Mouse (Mus musculus): ENCODE results near the gene Paqr7.

Gene Paqr7

DNA sequence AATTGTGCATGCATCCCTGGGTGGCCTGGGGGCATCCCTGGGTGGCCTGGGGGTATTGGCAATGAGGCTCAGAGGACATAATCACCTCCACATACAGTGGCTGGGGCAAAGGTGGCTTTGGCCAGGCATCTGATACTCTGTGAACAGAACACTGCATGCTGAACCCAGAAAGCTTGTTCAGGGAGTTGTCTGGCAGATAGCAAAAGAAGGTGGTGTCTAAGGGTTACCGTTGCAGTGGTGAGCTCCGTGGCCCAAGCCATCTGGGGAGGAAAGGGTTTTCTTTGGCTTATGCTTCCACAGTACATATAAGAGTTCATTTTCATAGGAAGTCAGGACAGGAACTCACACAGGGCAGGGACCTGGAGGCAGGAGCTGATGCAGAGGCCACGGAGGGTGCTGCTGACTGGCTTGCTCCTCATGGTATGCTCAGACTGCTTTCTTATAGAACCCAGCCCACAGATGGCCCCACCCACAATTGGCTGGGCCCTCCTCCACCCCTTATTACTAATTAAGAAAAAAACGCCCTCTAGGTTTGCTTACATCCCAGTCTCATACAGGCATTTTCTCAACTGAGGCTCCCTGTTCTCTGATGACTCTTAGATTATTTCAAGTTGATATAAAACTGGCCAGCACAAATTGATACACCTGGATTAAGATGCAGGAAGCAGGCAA is 7.3 kb downstream of the Paqr7 start:
- DNase-seq: no peak

GRCm38 (mm10) chr4:134505303-134505789 is 8.8 kb downstream of the Paqr7 start:
- no peak for DNase-seq

DNA sequence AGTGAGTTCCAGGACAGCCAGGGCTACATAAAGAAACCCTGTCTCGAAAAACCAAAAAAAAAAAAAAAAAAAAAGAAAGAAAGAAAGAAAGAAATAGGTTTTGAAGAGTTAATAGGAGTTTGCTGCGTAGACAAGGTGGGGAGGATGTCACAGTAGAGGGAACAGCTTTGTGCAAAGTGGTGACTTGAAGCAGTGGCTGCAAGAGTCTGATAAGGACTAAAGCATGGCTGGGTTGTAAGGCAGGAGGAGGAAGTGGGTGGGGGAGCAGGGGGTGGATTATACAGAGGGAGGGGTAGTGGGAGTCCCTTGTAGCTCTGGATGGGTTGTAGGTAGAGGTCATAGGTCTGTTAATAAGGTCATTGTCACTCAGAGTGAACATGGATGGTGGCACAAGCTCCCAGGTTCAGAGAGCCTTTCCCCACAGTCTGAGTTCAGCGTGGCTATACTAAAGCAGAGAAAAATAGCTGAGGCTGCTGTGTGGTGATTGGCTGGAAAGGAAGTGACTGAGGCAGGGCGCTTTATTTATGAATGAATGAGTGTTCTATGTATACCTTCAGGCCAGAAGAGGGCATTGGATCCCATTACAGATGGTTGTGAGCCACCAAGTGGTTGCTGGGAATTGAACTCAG is 9.6 kb downstream of the Paqr7 start:
- no peak for DNase-seq

DNA sequence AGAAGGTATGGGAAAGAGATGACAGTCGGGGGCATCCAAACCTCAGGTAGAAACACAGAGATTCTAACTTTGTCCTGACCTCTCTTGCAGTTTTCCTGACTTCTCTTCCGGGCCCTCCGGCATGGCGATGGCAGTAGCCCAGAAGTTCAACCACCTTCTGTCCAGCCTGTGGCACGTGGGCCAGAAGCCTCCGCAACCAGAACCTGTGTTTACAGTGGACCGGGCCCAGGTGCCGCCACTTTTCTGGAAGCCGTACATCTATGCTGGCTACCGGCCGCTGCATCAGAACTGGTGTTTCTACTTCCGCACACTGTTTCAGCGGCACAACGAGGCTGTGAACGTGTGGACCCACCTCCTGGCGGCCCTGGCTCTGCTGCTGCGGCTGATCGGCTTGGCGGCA is 10.2 kb downstream of the Paqr7 start:
- DNase-seq: no peak

DNA sequence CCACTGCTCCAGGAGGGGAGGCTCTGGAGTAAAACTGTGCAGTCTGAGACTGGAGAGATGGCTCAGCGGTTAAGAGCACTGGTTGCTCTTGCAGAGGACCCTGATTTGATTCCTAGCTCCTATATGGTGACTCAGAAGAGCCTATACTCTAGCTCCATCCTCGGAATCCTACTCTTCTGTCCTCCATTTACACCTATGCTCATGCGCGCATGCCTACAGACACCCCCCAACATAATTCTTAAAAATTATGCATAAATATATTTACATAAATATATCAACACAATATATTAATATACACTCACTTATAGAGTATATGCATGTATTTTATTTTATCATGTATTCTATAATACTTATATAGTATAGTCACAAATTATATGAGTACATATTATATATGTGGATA is 13.9 kb downstream of the Paqr7 start:
- no peak for DNase-seq

DNA sequence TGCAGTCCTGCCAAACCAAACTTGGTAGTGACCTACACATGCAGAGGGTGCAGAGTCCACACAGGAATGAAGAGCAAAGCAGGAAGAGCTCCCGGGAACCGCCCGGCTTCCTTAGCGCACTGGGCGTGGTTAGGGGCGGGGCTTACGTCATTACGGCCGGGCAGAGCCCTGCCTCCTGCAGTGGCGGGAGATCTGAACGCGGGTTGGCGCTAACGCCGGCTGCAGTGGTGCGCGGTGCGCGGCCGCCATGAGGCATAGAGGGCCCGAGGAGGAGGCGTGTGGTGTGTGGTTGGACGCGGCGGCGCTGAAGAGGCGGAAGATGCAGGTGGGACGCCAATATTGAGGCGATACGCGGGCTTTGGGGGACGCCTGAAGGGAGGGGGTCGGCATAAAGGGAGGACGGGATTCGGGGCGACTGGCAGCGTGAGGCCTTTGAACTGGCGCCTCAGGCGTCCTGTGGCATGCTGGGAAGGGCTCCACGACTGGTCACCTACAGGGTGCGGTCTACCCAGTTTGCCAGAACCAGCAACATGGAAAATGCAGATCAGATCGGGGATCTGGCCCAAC is 14.4 kb downstream of the Paqr7 start, which contains the start of gene Aunip:
Gene Aunip, plus strand, starts transcription at position 155 of the 567 bp plus-strand sequence.
- peak; percentile 84 to 87 for DNase-seq

DNA sequence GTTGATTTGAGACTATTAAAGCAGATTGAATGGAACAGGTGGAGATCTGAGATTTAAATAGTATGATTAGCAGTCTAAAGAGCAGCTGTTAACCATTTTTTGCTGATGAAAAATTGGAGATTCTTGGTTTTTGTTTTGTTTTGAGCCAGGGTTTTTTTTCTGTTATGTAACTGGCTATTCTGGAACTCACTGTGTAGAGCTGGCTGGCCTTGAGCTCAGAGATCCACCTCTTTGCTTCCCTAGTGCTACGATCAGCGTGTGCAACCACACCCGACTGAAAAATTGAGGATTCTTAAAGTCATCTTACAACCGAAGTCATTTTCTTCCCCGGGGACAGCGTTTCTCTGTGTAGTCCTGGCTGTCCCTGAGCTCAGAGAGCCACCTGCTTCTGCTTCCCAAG is 15.2 kb downstream of the Paqr7 start:
- DNase-seq: no peak

DNA sequence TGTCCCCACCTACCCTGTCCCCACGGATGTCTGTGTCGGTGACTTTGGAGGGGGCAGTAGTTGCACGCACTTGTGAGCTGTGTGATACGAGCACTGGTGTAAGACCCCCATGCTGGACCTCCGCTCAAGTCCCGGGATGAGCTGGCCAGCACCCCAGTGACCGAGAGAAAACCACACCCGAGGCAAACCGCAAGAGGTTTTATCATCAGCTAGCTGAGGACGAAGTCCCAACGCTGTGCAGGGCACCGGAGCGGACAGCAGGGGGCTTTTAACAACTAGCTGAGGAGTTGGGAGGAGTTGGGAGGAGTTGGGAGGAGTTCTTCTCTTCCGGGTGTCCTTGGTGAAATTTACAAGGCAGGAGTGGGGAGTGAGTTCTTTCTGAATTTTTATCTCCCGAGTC is 16.3 kb downstream of the Paqr7 start:
- DNase-seq: peak; percentile 39 to 52

GRCm38 (mm10) chr4:134514309-134514930 is 17.9 kb downstream of the Paqr7 start:
- DNase-seq: no peak

DNA sequence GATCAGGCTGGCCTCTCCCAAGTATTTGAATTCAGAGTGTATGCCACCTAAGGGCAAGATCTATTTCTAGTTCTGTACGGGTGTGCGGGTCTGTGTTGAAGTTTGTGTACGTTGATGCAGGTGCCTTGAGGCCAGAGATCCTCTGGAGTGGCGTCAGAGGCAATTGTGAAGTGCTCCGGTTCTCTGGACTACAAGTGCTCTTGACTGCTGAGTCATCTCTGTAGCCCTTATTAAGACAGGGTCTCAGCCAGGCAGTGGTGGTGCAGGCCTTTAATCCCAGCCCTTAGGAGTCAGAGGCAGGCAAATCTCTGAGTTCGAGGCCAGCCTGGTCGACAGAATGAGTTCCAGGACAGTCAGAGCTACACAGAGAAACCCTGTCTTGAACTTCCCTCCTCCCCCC is 19.1 kb downstream of the Paqr7 start:
- no peak for DNase-seq

DNA sequence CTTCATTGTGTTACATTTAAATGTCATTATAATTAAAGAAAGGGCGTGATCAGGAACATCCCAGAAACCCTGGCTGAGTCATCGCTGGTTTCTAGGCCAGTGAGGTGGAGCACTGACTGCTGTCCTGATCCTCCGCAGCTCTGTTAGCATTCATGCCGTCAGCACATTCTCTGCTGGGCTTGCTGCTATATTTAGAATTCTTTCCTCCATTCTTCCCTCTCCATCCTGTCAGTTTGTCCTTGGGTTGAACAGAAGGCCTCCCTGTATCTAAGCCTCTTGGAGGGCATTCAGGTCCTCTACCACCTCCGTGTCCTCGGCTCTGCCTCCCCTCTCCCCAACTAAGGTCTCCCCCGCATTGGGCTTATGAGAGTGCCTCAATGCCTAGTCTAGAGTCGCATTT is 20.5 kb downstream of the Paqr7 start:
- no peak for DNase-seq

DNA sequence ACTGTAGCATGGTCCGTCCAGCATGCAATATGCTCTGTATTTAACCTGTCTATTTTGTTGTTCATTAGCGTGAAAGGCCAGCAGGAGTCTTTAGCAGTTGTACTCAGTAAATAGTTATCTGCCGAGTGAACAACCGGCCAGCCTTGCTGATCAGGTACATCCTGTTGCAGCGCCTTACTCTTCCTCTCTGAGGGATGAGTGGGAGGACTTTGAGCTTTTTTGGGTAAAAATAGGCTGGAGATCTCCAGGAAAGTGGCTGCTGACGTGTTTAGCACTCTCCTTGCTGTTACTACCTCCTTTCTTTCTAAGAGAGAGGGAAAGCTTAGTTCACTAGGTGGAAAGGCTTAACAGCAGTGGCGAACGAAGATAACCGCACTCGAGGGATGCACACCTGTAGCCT is 21.2 kb downstream of the Paqr7 start:
- no peak for DNase-seq

DNA sequence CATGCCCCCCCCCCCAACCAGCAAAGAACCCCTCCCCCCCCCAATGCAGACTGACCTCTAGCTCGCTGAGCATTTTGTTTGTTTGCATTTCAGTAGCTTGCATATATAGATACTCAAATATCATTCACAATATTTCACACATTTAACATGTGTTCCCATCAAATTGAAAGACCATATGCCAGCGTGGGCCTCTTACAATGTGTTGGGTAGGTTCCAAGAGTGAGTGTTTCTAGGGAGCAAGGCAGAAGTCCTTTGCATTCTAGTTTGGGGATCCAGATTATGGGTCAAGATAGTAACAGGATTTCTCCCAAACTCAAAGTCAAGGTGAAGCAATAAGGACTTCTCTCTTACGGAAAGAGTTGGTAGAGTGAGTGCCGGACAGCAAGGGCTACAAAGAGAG is 22.0 kb downstream of the Paqr7 start:
- DNase-seq: no peak

DNA sequence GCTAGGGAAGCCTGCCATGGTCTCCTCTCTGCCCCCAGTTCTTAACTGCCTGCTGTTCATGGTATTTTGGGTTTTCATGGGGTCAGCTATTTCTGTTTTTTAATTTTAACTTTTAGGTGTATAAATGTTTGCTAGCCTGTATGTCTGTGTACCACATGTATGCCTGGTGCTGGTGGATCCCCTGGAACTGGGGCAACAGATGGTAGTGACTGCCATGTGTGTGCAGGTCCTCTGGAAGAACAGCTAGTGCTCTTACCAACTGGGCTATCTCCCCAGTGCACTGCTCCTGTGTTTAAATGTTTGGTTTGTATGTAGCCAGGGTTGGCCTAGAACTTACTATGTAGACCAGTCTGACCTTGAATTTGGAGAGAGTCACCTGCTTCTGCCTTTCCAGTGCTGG is 22.8 kb downstream of the Paqr7 start:
- no peak for DNase-seq

- no peak for DNase-seq
Measured at GRCm38 (mm10) chr4:134523447-134523846, 26.9 kb downstream of the Paqr7 start.

DNA sequence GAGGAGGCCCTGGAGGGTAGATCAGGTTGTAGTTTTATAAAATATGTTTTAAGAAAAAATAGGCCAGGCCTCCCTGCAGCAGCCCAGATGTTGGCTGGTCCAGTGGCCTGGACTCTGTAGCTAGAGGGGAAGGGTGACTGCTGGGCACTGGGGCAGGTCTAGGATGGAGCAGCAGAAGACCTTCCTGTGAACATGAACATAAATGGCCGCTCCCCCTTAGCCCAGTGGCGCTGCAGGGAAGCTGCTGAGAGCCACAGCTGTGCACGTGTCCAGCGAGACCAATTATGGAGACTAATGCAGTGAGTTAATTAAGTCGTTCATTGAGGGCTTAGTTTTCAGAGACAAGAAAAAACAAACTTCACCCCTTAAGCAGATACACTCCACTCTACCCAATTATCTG is 29.3 kb downstream of the Paqr7 start:
- DNase-seq: no peak

DNA sequence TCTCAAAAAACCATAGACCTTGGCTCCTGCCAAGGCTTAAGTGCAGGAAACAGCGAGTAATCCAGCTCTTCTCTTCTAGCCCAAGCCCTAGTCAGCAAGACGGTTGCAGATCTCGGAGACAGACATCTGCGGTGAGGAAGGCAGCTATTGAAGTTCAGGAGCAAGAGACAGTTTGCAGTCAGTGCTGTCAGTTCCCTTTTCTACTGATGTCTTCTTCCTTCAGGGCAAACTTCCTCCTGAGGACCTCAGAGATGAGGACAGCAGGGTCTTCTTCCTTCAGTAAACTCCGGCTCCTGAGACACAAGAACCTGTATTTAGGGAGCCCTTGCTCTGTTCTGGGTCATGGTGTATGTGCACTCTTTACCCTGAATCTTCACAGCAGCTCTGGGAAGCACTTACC is 29.7 kb downstream of the Paqr7 start:
- DNase-seq: no peak

- no peak for DNase-seq
Measured at GRCm38 (mm10) chr4:134532928-134533327, 36.4 kb downstream of the Paqr7 start.

DNA sequence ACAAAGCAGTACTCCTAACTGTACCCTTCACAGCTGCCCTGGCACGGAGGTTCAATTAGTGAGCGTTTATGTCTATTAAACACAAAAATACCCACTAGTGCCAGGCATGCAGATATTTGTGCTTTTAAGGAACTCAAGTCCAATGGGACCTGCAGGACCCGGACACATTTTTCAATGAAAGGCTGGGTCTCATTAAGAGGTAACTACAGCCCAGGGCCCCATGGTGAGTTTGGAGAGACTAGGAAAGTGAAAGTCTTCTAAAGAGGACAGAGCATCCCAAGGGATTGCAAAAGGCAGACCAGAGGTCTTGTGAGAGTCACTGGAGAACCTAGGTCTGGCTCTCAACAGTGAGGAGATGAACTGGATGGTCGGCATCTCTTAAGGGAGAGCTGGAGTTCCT is 36.9 kb downstream of the Paqr7 start:
- DNase-seq: no peak

- DNase-seq: peak; percentile 77 to 85
Measured at GRCm38 (mm10) chr4:134534124-134534886, 37.8 kb downstream of the Paqr7 start.

- peak; percentile 96 to 98 for DNase-seq
Measured at GRCm38 (mm10) chr4:134534932-134535786, 38.7 kb downstream of the Paqr7 start, which contains the start of gene Mtfr1l. Gene Mtfr1l (minus strand): TSS chr4:134535387.

- no peak for DNase-seq
Measured at GRCm38 (mm10) chr4:134535787-134536151, 39.3 kb downstream of the Paqr7 start.

Measured in thymus, postnatal 36 days (tissue).